Mouse (Mus musculus): ENCODE results near the gene Taf11. TPM values are rescaled to one million over a fixed set of nuclear protein-coding genes. Genes with fewer than 3 reads are reported as not detected.

Gene Taf11
- polyA plus RNA-seq, 1 experiment, result 40.6 TPM

DNA sequence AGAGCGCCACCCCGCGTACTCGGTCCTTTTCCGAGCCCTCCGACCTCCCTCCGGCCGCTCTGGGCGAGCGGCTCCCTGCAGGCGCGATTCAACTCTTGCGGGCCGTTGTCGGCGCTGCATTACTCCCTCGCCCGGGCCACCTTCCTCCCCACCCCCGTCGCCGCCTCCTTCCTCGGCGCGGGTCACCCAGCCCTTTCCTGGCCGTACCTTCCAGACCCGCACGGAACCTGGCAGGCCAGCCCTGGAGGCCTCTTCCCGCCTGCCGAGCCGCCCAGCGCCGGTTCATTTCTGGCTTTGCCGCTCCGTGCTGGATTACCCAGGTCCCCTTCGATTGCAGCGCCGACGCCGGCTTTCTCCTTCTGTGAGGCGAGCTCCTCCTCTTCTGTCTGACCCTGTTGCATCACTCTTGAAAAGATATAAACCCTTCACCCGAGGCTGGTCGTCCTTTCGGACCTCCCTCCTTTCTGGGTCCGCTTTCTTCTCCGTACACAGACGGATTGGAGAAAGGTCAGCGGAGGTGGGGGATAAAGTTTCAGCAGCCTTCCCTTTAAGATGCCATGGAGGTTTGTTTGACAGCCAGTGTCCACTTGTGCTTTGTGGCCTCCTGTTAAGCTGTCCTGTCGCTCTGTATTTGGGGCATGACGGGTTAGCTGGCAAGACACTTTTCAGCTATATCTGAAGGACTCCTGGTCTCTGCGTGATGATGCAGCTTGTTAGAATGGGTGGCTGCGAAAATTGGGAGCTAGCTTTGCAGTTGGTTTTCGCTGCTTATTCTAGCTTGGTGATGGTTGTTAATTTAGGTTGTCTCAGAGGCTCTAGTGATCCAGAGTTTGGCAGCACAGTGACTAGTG lies 52.6 kb downstream of the Taf11 start:
- Histone ChIP-seq H3K36me3 (ENCODE audit: control insufficient read depth, insufficient read depth, low read length, poor library complexity, severe bottlenecking) (peaks cover 6% of the 10 kb centered on the region), H3K27me3 (ENCODE audit: control insufficient read depth, insufficient read depth, low read length, poor library complexity, severe bottlenecking) (no peaks in the 10 kb centered on the region), H3K9me3 (replicated peaks; ENCODE audit: control insufficient read depth, insufficient read depth, low read length, poor library complexity, severe bottlenecking) (no peaks in the 10 kb centered on the region), H3K27ac (ENCODE audit: insufficient read depth, low read length) (no peak overlapping the region), H3K9ac (ENCODE audit: low read depth, poor library complexity, severe bottlenecking) (peak overlapping the region; percentile 95), H3K4me1 (ENCODE audit: control insufficient read depth, insufficient read depth, low read length) (peaks cover 3% of the 10 kb centered on the region), H3K4me3 (ENCODE audit: low read depth, low read length) (peak overlapping the region; percentile 97)
- TF ChIP-seq POLR2A (IDR thresholded peaks at IDR 0.05; ENCODE audit: insufficient read depth, low read length), result no peak
- TF ChIP-seq EP300 (IDR thresholded peaks at IDR 0.05; ENCODE audit: insufficient read depth, low read depth, low read length), result no peak
- TF ChIP-seq CTCF (IDR thresholded peaks at IDR 0.05; ENCODE audit: low read depth, low read length), result no peak

DNA sequence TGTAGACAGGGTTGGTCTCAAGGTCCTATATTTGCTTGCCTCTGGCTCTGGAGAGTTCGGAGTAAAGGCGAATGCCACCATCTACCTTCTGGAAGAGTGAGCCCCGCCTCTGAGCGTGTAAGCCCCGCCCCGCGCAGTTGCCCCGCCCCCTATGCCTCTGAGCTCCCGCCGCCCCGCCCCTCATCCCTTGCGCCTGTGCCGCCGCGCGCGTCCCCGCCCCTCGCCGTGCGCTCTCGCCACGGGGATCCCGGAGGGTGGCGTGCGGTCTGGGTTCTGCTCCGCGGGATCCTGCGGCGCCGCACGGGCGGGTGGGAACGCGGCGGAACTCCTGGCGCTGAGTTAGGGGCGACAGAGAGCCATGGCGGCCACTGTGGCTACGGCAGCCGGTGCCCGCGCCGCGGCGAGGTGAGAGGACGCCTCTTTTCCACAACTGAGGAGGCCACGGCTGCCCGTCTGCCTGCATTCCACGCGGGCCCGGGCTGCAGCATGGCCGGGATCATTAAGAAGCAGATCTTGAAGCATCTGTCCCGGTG lies 53.3 kb downstream of the Taf11 start, which contains the start of gene Uhrf1bp1:
TSS of gene Uhrf1bp1 (plus strand) at position 177 of the 533 bp plus-strand sequence.
- H3K4me3 ChIP-seq (ENCODE audit: low read depth, low read length), result peak within 1 kb of the TSS; percentile 97
- no peak within 1 kb of the TSS for H3K27ac ChIP-seq (ENCODE audit: insufficient read depth, low read length)
- peaks cover 6% of the 10 kb centered on the region for H3K36me3 ChIP-seq (ENCODE audit: control insufficient read depth, insufficient read depth, low read length, poor library complexity, severe bottlenecking)
- peak within 1 kb of the TSS; percentile 95 for H3K9ac ChIP-seq (ENCODE audit: low read depth, poor library complexity, severe bottlenecking)
- no peaks in the 10 kb centered on the region for H3K27me3 ChIP-seq (ENCODE audit: control insufficient read depth, insufficient read depth, low read length, poor library complexity, severe bottlenecking)
- TF ChIP-seq CTCF (IDR thresholded peaks at IDR 0.05; ENCODE audit: low read depth, low read length) (no peak), EP300 (IDR thresholded peaks at IDR 0.05; ENCODE audit: insufficient read depth, low read depth, low read length) (no peak), POLR2A (IDR thresholded peaks at IDR 0.05; ENCODE audit: insufficient read depth, low read length) (no peak)
- H3K9me3 ChIP-seq (replicated peaks; ENCODE audit: control insufficient read depth, insufficient read depth, low read length, poor library complexity, severe bottlenecking), result no peaks in the 10 kb centered on the region
- peaks cover 3% of the 10 kb centered on the region for H3K4me1 ChIP-seq (ENCODE audit: control insufficient read depth, insufficient read depth, low read length)

Other genes starting within 250 kb of the Taf11 start
- 1.2 and 1.4 TPM in 2 replicates for gene Spdef, start 180.9 kb downstream of the Taf11 start, polyA plus RNA-seq (2011; ENCODE audit: insufficient read depth, insufficient read length, low read depth, missing spikeins)
- gene D17Wsu92e, start 89.2 kb downstream of the Taf11 start, polyA plus RNA-seq (2011; ENCODE audit: insufficient read depth, insufficient read length, low read depth, missing spikeins), result 90.6 and 95.0 TPM in 2 replicates
- 266 and 268 TPM in 2 replicates for gene Snrpc, start 71.7 kb downstream of the Taf11 start, polyA plus RNA-seq (2011; ENCODE audit: insufficient read depth, insufficient read length, low read depth, missing spikeins)
- 18.4 and 22.3 TPM in 2 replicates for gene Uhrf1bp1, start 53.4 kb downstream of the Taf11 start, polyA plus RNA-seq (2011; ENCODE audit: insufficient read depth, insufficient read length, low read depth, missing spikeins)
- 20.9 and 23.7 TPM in 2 replicates for gene Anks1, start 538 bp downstream of the Taf11 start, polyA plus RNA-seq (2011; ENCODE audit: insufficient read depth, insufficient read length, low read depth, missing spikeins)
- gene Tcp11, start 170.8 kb upstream of the Taf11 start, polyA plus RNA-seq (2011; ENCODE audit: insufficient read depth, insufficient read length, low read depth, missing spikeins), result 11.6 and 18.9 TPM in 2 replicates
- 17.9 and 18.0 TPM in 2 replicates for gene Scube3, start 232.3 kb upstream of the Taf11 start, polyA plus RNA-seq (2011; ENCODE audit: insufficient read depth, insufficient read length, low read depth, missing spikeins)

All from ES-Bruce4 (cell line).